Mouse (Mus musculus) megakaryocyte-erythroid progenitor cell, adult 5-6 weeks (primary cell): ENCODE data around the gene Clmp. TPM values are rescaled to one million over a fixed set of nuclear protein-coding genes. Genes with fewer than 3 reads are reported as not detected.

Source experiments
- ATAC-seq: replicated peaks from 2 replicates; pipeline ENCODE4 v1.8.0; 2016; ENCODE audit warnings: mild to moderate bottlenecking, inconsistent platforms; ENCODE audit not compliant: severe bottlenecking, poor library complexity, low FRiP score, low TSS enrichment
- total RNA-seq, 2 experiments: library from RNA; stranded (forward) in 1 of 2; stranded (reverse) in 1 of 2; fragments of 200-1000, 215-1000 nt in 1 of 2; fragments of >200 nt in 1 of 2; fragmentation: Nextera tagmentation in 1 of 2; gene quantifications; 2 replicates each; pipeline ENCODE4 v1.2.3; 2014 to 2017

Clmp gene
- total RNA-seq (2014; fragmentation: Nextera tagmentation) (not detected in 2 replicates), total RNA-seq (2017) (0.19 and 0.27 TPM in 2 replicates)

GRCm38 (mm10) chr9:40685801-40686420 is at the start of gene Clmp:
Clmp (plus strand) TSS chr9:40685962.
- ATAC-seq = no peak

GRCm38 (mm10) chr9:40636054-40636453 is 49.7 kb upstream of the Clmp start:
- peak; percentile 77 for ATAC-seq

GRCm38 (mm10) chr9:40637705-40638393 is 47.9 kb upstream of the Clmp start:
- no peak for ATAC-seq

GRCm38 (mm10) chr9:40638394-40639049 is 47.2 kb upstream of the Clmp start:
- no peak; the same call in 1 of the 2 replicates for ATAC-seq

- no peak for ATAC-seq
Measured at GRCm38 (mm10) chr9:40639536-40640187, 46.1 kb upstream of the Clmp start.

- no peak for ATAC-seq
Measured at GRCm38 (mm10) chr9:40641318-40641717, 44.4 kb upstream of the Clmp start.

- ATAC-seq = no peak
Measured at GRCm38 (mm10) chr9:40642470-40643220, 43.1 kb upstream of the Clmp start.

- ATAC-seq = no peak
Measured at GRCm38 (mm10) chr9:40649444-40649843, 36.3 kb upstream of the Clmp start.

GRCm38 (mm10) chr9:40649983-40650382 is 35.8 kb upstream of the Clmp start:
- no peak for ATAC-seq

GRCm38 (mm10) chr9:40651239-40651859 is 34.4 kb upstream of the Clmp start:
- ATAC-seq = no peak

GRCm38 (mm10) chr9:40652757-40653156 is 33.0 kb upstream of the Clmp start:
- no peak for ATAC-seq

GRCm38 (mm10) chr9:40666190-40666803 is 19.5 kb upstream of the Clmp start:
- ATAC-seq = no peak

GRCm38 (mm10) chr9:40670313-40670712 is 15.4 kb upstream of the Clmp start, which contains the start of gene Gm21915:
Gm21915 (plus strand) TSS chr9:40670613.
- ATAC-seq = no peak

- ATAC-seq = no peak
Measured at GRCm38 (mm10) chr9:40671323-40671930, 14.3 kb upstream of the Clmp start.

- ATAC-seq = no peak
Measured at GRCm38 (mm10) chr9:40675203-40675958, 10.4 kb upstream of the Clmp start.

- ATAC-seq = no peak
Measured at GRCm38 (mm10) chr9:40678653-40679052, 7.1 kb upstream of the Clmp start.

- no peak for ATAC-seq
Measured at GRCm38 (mm10) chr9:40686421-40686899, 698 bp downstream of the Clmp start.
